Mouse (Mus musculus): ENCODE results near the gene Caap1.

The Caap1 gene

GRCm38 (mm10) chr4:94476749-94477399, 79.7 kb downstream of the Caap1 start:
- DNase-seq (ENCODE audit: low spot score): no peak

- no peak for DNase-seq (ENCODE audit: low spot score)
These were observed 83.3 kb downstream of the Caap1 start for GRCm38 (mm10) chr4:94473286-94473685.

- DNase-seq (ENCODE audit: low spot score): no peak
These were observed 97.2 kb downstream of the Caap1 start for GRCm38 (mm10) chr4:94459424-94459823.

GRCm38 (mm10) chr4:94454857-94455256, 101.7 kb downstream of the Caap1 start:
- DNase-seq (ENCODE audit: low spot score): no peak
